Mouse (Mus musculus) hindlimb bud, embryonic 11.5 days (tissue): Measurements from ENCODE around the gene Tmem222.

Experiments used
- DNase-seq: peaks from one replicate; pipeline ENCODE4 v3.0.0-alpha.2; 2012; ENCODE audit warnings: low read depth, low spot score; ENCODE audit errors: extremely low spot score

Gene Tmem222

GRCm38 (mm10) chr4:133217641-133218040 lies 60.0 kb downstream of the Tmem222 start:
- no peak for DNase-seq
